Mouse (Mus musculus): ENCODE measurements around the gene Pkp3. TPM values are rescaled to one million over a fixed set of nuclear protein-coding genes. Genes with fewer than 3 reads are reported as not detected.
"Not testable (repeated sequence)": the region's sequence is repeated elsewhere in the genome, so short reads cannot be mapped to it uniquely, and the experiment has no call there.

Pkp3 gene
- under 1 TPM; 0.25 to 0.54 TPM for total RNA-seq (2021)
- long read RNA-seq, experiment 1, transcript Pkp3-202 (14 exons, 2,919 nt), result major isoform, 8 of 20 reads
- long read RNA-seq, experiment 1, transcript Pkp3-201 (13 exons, 2,848 nt), result minor isoform, 7 of 20 reads
- long read RNA-seq, experiment 1, partial matches to known transcripts, result 3 of 20 reads
- long read RNA-seq, experiment 1, other reads (novel, unspliced or antisense), result 2 of 20 reads
- long read RNA-seq, experiment 2, result 0 reads

GRCm38 (mm10) chr7:141077841-141078240 lies at the start of gene Pkp3:
Gene Pkp3 (plus strand): TSS chr7:141078218.
- DNase-seq (ENCODE audit: low spot score in 2 of 2), result no peak

GRCm38 (mm10) chr7:141028831-141029230 lies 49.2 kb upstream of the Pkp3 start, which contains the start of gene Gm17387:
Gene Gm17387 (plus strand): TSS chr7:141029131.
- no peak for DNase-seq (ENCODE audit: low spot score in 2 of 2)

GRCm38 (mm10) chr7:141030390-141030789 lies 47.6 kb upstream of the Pkp3 start:
- DNase-seq (ENCODE audit: low spot score in 2 of 2), result no peak

- DNase-seq (ENCODE audit: low spot score in 2 of 2), result no peak
Measured at GRCm38 (mm10) chr7:141032458-141033167, 45.4 kb upstream of the Pkp3 start.

GRCm38 (mm10) chr7:141036624-141037023 lies 41.4 kb upstream of the Pkp3 start:
- DNase-seq (ENCODE audit: low spot score in 2 of 2), result not testable (repeated sequence)

GRCm38 (mm10) chr7:141038090-141039032 lies 39.7 kb upstream of the Pkp3 start:
- no peak for DNase-seq (ENCODE audit: low spot score in 2 of 2)

- no peak for DNase-seq (ENCODE audit: low spot score in 2 of 2)
Measured at GRCm38 (mm10) chr7:141039386-141040107, 38.5 kb upstream of the Pkp3 start.

GRCm38 (mm10) chr7:141040867-141041606 lies 37.0 kb upstream of the Pkp3 start:
- no peak for DNase-seq (ENCODE audit: low spot score in 2 of 2)

- DNase-seq (ENCODE audit: low spot score in 2 of 2), result peak; percentile 66 to 83
Measured at GRCm38 (mm10) chr7:141041661-141042060, 36.4 kb upstream of the Pkp3 start.

GRCm38 (mm10) chr7:141042539-141042938 lies 35.5 kb upstream of the Pkp3 start:
- DNase-seq (ENCODE audit: low spot score in 2 of 2), result no peak

GRCm38 (mm10) chr7:141046931-141047580 lies 31.0 kb upstream of the Pkp3 start:
- no peak for DNase-seq (ENCODE audit: low spot score in 2 of 2)

- DNase-seq (ENCODE audit: low spot score in 2 of 2), result peak; percentile 53 to 80
Measured at GRCm38 (mm10) chr7:141047581-141048225, 30.3 kb upstream of the Pkp3 start.

- peak; percentile 88 to 93 for DNase-seq (ENCODE audit: low spot score in 2 of 2)
Measured at GRCm38 (mm10) chr7:141048226-141049218, 29.5 kb upstream of the Pkp3 start.

- DNase-seq (ENCODE audit: low spot score in 2 of 2), result no peak
Measured at GRCm38 (mm10) chr7:141049326-141049725, 28.7 kb upstream of the Pkp3 start.

GRCm38 (mm10) chr7:141051060-141051685 lies 26.8 kb upstream of the Pkp3 start:
- no peak for DNase-seq (ENCODE audit: low spot score in 2 of 2)

- DNase-seq (ENCODE audit: low spot score in 2 of 2), result no peak
Measured at GRCm38 (mm10) chr7:141052016-141052415, 26.0 kb upstream of the Pkp3 start.

GRCm38 (mm10) chr7:141052421-141052820 lies 25.6 kb upstream of the Pkp3 start:
- no peak for DNase-seq (ENCODE audit: low spot score in 2 of 2)
